Mouse (Mus musculus) midbrain, embryonic 16.5 days (tissue): ENCODE results near the gene Ginm1. TPM values are rescaled to one million over a fixed set of nuclear protein-coding genes. Genes with fewer than 3 reads are reported as not detected.

Experiments used
- ATAC-seq: fragments of 200-750 bp; cut with Nextera tagmentation; 2 replicates; pipeline ENCODE4 v1.8.0; 2017; ENCODE audit warnings: moderate TSS enrichment
- H3K27ac ChIP-seq: fragments of 300-500 bp; sonication (generic); 2 replicates; pipeline ENCODE4 v1.5.1; 2014; ENCODE audit warnings: mild to moderate bottlenecking, low read length, mixed read lengths
- H3K27me3 ChIP-seq: fragments of 300-500 bp; sonication (generic); 2 replicates; pipeline ENCODE4 v1.6.1; 2014; ENCODE audit warnings: low read depth, low read length, mixed read lengths; ENCODE audit not compliant: control insufficient read depth, insufficient read depth
- H3K36me3 ChIP-seq: fragments of 300-500 bp; sonication (generic); 2 replicates; pipeline ENCODE4 v1.6.1; 2014; ENCODE audit warnings: mild to moderate bottlenecking, low read length, moderate library complexity, mixed read lengths; ENCODE audit not compliant: control insufficient read depth, insufficient read depth
- H3K4me1 ChIP-seq: fragments of 300-500 bp; sonication (generic); 2 replicates; pipeline ENCODE4 v1.6.1; 2014; ENCODE audit warnings: mild to moderate bottlenecking, low read length, mixed read lengths; ENCODE audit not compliant: control insufficient read depth, insufficient read depth
- H3K4me2 ChIP-seq: fragments of 300-500 bp; sonication (generic); 2 replicates; pipeline ENCODE4 v1.6.1; 2014; ENCODE audit warnings: mild to moderate bottlenecking, low read length, mixed read lengths
- H3K4me3 ChIP-seq: fragments of 300-500 bp; sonication (generic); 2 replicates; pipeline ENCODE4 v1.5.1; 2014; ENCODE audit warnings: low read depth, mild to moderate bottlenecking, low read length, moderate library complexity, mixed read lengths
- H3K9ac ChIP-seq: fragments of 300-500 bp; sonication (generic); 2 replicates; pipeline ENCODE4 v1.6.1; 2014; ENCODE audit warnings: low read depth, low read length, mixed read lengths
- H3K9me3 ChIP-seq: fragments of 300-500 bp; sonication (generic); replicated peaks from 2 replicates; pipeline ENCODE4 v1.6.1; 2014; ENCODE audit warnings: mild to moderate bottlenecking, low read length, mixed read lengths; ENCODE audit not compliant: control insufficient read depth, poor library complexity, severe bottlenecking
- WGBS: fragments of 180-500 bp; shearing (Covaris S2); extraction: QIAGEN DNeasy Blood & Tissue Kit; methylation state at CpG from one replicate; pipeline ENCODE4 v1.1.7; 2014; 5-methylcytosine and 5-hydroxymethylcytosine counted together
- polyA plus RNA-seq: library from polyadenylated mRNA; unstranded; fragments of >200 nt; fragmentation: Nextera tagmentation; extraction: Ambion mirVana; gene quantifications from 2 replicates; pipeline ENCODE4 v1.2.1, GENCODE M21; 2015

The Ginm1 gene
- 48.1 and 49.5 TPM in 2 replicates for polyA plus RNA-seq

DNA sequence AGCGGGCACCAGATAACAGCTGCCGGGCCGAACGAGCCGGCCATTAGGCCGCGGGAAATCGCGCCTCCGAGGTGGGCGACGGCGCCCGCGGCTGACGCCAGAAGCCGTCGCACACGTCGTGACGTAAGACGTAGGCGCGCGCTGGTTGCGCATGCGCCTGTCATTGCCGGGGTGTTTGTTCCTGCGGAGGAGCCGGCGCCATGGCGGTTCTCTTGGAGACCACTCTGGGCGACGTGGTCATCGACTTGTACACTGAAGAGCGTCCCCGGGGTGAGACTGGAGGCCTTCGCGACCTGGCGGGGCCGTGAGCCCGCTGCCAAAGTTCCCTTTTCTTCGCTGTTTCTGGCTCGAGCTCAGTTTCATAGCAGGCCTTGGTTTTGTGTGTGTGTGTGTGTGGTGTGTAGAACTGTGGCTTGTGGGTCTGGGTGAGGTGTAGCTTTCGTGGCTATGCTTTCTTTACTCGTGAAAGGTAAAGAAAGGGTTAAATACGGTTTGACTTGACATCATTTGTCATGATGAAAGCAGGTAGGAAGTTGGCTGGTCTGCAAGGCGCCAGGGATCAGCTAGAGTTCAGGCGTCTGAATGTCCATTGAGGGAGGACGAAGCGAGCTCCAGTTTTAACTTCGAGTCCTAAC lies at the start of gene Ginm1, which contains the start of gene Ppil4:
Ginm1 (minus strand) TSS at position 74 of the 635 bp plus-strand sequence.
Ppil4 (plus strand) TSS at position 141 of the 635 bp plus-strand sequence.
- H3K36me3 ChIP-seq: peaks cover 10% of the 10 kb centered on the region; the same call in 1 of the 2 replicates
- peaks cover 18% of the 10 kb centered on the region for H3K4me1 ChIP-seq
- under 1% methylated on average over 52 of the region's 52 CpGs for WGBS
- peak within 1 kb of the TSS; percentile 90 for H3K9ac ChIP-seq
- H3K27me3 ChIP-seq: no peaks in the 10 kb centered on the region
- peak within 1 kb of the TSS; percentile 91 for H3K4me3 ChIP-seq
- ATAC-seq: peak; percentile 94
- peak within 1 kb of the TSS; percentile 84 for H3K27ac ChIP-seq
- H3K9me3 ChIP-seq: no peaks in the 10 kb centered on the region
- H3K4me2 ChIP-seq: peak within 1 kb of the TSS; percentile 85

DNA sequence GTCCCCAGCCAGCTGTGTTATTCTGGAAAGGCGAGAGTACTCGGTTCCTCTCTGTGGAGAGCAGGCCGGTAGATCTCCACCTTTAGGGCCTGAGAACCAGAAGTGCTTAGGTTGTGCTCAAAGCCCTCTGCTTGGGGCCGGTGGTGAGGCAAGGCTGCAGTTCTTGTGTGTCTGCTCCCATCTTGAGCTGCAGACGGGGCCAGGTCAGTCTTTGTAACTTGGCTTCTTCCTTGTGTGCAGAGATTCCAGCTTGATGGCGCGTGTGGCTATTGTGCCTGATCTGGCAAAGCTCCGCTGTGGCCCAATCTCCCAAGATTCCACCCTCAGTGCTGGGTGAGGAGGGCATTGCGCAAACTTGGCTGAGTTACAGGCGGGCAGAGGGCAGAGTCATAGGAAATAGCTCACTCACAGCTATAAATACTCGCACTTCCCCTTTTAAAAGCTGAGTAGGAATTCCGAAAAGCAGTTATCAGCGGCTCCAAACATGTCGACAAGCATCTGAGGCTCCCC lies 49.0 kb upstream of the Ginm1 start:
- Histone ChIP-seq H3K27ac (no peak overlapping the region), H3K4me1 (no peaks in the 10 kb centered on the region), H3K9me3 (no peaks in the 10 kb centered on the region), H3K9ac (no peak overlapping the region), H3K36me3 (no peaks in the 10 kb centered on the region), H3K4me2 (no peak overlapping the region), H3K4me3 (no peak overlapping the region), H3K27me3 (no peaks in the 10 kb centered on the region)
- ATAC-seq: no peak
- WGBS: 71% methylated on average over 14 of the region's 14 CpGs

DNA sequence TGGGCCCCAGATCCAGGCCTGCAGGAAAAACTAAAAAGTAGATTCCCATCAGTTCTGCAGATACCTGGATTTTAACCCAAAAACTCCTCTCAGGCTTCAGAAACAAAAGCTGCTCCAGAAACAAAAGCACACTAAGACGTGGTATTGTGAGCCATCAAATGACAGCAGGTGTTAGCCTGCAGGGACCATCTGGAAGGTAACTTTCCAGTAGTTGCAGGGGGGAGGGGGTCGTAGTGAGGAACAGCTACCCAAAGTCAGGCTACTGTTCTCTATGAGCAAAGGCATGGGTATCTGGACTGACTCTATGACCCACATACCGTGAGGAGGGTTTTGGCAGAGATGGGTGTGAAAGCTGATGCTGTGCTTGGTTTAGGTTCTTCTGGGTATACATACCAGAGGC lies 48.2 kb upstream of the Ginm1 start:
- no peak overlapping the region for H3K9ac ChIP-seq
- no peaks in the 10 kb centered on the region for H3K9me3 ChIP-seq
- no peaks in the 10 kb centered on the region for H3K4me1 ChIP-seq
- WGBS: 55% methylated on average over 3 of the region's 3 CpGs
- no peak for ATAC-seq
- no peaks in the 10 kb centered on the region for H3K27me3 ChIP-seq
- no peaks in the 10 kb centered on the region for H3K36me3 ChIP-seq
- no peak overlapping the region for H3K27ac ChIP-seq
- no peak overlapping the region for H3K4me2 ChIP-seq
- no peak overlapping the region for H3K4me3 ChIP-seq

DNA sequence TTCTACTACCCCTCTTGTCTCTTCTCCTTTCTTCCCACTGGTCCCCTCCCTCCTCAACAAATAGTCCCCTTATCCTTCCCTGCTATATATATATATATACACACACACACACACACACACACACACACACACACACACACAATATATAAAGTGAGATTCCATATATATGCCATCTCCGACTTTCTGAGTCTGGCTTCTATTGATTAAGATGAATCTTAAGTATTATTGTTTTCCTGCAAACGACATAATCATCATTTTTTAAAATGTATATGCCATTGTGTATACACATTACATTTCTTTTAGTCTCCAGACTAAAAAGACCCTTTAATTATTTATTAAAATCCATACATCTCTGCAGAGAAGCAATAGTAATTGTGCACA lies 47.7 kb upstream of the Ginm1 start:
- no peak for ATAC-seq
- Histone ChIP-seq H3K27ac (no peak overlapping the region), H3K27me3 (no peaks in the 10 kb centered on the region), H3K4me3 (no peak overlapping the region), H3K36me3 (no peaks in the 10 kb centered on the region), H3K9me3 (no peaks in the 10 kb centered on the region), H3K4me2 (no peak overlapping the region), H3K4me1 (no peaks in the 10 kb centered on the region), H3K9ac (no peak overlapping the region)
- 85% methylated on average over 2 of the region's 2 CpGs for WGBS

DNA sequence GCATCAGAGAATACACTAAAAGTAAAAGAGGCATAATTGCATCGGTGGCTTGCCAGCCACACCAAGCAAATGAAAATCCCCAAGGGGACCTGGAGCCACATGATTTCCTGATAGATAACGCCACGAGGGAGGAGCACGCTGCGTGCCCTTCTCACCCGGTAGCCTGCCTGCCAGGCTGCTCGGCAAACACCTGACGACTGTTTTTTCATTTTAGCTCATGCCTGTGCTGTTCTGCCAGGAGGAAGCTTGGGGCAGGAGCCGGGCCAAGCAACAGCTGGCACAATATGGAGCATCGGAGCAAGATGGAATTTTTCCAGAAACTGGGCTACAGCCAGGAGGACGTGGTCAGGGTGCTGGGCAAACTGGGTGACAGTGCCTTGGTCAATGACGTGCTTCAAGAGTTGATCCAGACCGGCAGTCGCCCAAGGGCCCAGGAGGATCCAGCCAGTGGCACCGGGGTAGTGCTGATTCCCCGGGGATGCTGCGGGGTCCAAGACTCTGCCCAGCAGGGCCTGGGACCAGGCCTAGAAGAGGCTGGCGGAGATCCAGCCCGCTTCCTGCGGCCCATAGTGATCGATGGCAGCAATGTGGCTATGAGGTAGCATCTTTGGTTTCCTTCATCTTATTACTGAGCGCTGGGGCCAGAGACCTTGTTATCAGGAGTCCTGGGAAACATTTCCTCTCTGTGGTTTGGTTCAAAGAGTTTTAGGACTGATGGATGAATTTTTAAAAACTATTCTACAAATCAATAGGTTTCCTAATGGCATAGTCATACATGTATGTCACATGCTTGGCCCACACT lies 47.1 kb upstream of the Ginm1 start:
- Histone ChIP-seq H3K36me3 (no peaks in the 10 kb centered on the region), H3K4me1 (no peaks in the 10 kb centered on the region), H3K4me3 (no peak overlapping the region), H3K4me2 (no peak overlapping the region), H3K9me3 (no peaks in the 10 kb centered on the region), H3K27me3 (no peaks in the 10 kb centered on the region), H3K27ac (no peak overlapping the region), H3K9ac (no peak overlapping the region)
- WGBS: 85% methylated on average over 22 of the region's 22 CpGs
- ATAC-seq: no peak

DNA sequence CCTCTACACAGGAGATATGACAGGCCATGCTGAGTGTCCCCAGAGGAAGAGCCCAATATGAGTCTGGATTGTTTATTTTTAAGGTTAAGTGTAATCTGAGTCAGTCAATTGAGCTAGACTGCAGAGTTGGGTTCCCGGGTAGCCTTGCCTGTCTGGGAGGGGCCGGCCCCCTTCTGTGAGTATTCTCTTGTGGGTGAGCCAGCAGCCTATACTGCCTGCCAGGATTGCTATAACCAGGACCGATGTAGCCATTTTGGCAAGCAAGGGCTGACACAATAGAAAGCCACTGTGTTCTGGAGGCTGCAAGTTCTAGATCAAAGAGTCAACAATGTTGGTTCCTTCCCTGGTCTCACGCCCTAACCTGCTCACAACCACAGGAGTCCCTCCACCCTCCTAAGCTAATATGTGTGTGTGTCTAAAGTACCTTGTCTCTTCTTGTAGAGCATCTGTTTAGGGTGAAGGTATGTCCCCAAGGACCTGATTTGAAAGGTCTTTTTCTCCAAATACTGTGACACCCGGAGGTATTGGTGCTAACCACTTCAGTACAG lies 46.3 kb upstream of the Ginm1 start:
- ATAC-seq: no peak

DNA sequence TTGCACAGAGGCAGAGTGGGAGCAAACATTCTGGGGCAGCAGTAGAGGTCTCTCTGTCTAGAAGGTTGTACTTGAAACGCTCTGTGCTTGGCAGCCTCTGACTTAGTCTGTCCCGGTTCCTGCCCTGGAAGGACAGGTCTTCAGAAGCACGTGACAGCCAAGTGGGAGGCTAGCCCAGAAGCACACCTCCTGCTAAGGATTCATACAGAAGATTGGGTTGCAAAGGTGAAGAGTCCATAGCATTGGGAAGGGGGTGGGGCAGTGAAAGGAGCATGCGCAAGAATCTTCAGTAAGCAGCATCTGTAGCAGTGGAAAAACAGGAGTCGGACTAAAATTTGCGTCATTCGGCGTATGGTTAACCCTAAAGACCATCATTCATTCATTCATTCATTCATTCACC lies 45.4 kb upstream of the Ginm1 start:
- Histone ChIP-seq H3K4me2 (no peak overlapping the region), H3K4me3 (no peak overlapping the region), H3K36me3 (no peaks in the 10 kb centered on the region), H3K4me1 (no peaks in the 10 kb centered on the region), H3K9ac (no peak overlapping the region), H3K27ac (no peak overlapping the region), H3K9me3 (no peaks in the 10 kb centered on the region), H3K27me3 (no peaks in the 10 kb centered on the region)
- ATAC-seq: no peak
- 95% methylated on average over 8 of the region's 8 CpGs for WGBS

More for the DNA sequence above, 46.3 kb upstream of the Ginm1 start:
- no peaks in the 10 kb centered on the region for H3K36me3 ChIP-seq
- H3K4me1 ChIP-seq: no peaks in the 10 kb centered on the region
- no peak overlapping the region for H3K27ac ChIP-seq
- WGBS: 90% methylated on average over 5 of the region's 5 CpGs
- H3K4me2 ChIP-seq: no peak overlapping the region
- H3K9me3 ChIP-seq: no peaks in the 10 kb centered on the region
- H3K4me3 ChIP-seq: no peak overlapping the region
- H3K9ac ChIP-seq: no peak overlapping the region
- no peaks in the 10 kb centered on the region for H3K27me3 ChIP-seq

DNA sequence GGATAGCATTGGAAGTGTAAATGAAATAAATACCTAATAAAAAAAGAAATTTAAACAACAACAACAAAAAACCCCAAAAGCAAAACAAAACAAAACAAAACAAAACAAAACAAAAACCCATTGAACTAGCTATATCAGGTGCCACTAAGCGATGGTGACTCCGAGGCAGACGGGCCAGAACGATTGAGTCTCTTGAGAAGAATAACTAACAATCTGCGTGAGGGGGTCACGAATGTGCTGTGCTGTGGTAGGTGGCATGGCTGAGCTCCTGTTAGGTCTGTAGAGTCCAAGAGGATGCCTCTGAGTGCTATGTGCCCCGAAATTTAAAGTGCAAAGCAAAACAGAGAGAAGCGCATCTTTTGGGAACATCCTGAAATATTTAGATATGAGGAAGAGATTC lies 44.8 kb upstream of the Ginm1 start:
- Histone ChIP-seq H3K9me3 (no peaks in the 10 kb centered on the region), H3K27ac (no peak overlapping the region), H3K9ac (no peak overlapping the region), H3K36me3 (no peaks in the 10 kb centered on the region), H3K4me3 (no peak overlapping the region), H3K4me2 (no peak overlapping the region), H3K4me1 (no peaks in the 10 kb centered on the region), H3K27me3 (no peaks in the 10 kb centered on the region)
- WGBS: 93% methylated on average over 8 of the region's 8 CpGs
- ATAC-seq: no peak

DNA sequence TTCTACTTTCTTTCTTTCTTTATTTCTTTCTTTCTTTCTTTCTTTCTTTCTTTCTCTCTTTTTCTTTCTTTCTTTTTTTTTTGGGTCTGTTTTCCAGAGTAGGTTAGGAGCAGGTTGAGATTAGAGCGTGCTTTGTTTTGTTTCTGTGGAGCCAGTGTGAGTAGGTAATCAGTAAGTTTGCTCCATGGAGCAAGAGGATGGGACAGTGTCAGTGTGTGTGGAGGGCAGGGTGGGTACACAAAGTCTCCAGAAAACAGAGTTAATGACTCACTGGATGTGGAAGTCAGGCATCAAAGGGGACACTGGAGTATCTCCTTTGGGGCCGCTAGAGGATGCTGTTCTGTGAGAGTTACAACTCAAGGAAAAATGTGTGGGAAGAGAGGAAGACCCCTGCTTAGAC lies 44.3 kb upstream of the Ginm1 start:
- H3K4me3 ChIP-seq: no peak overlapping the region
- H3K9me3 ChIP-seq: no peaks in the 10 kb centered on the region
- H3K36me3 ChIP-seq: no peaks in the 10 kb centered on the region
- no peak overlapping the region for H3K27ac ChIP-seq
- 79% methylated on average over 2 of the region's 2 CpGs for WGBS
- no peak overlapping the region for H3K4me2 ChIP-seq
- ATAC-seq: no peak
- H3K27me3 ChIP-seq: no peaks in the 10 kb centered on the region
- no peak overlapping the region for H3K9ac ChIP-seq
- no peaks in the 10 kb centered on the region for H3K4me1 ChIP-seq
